Mouse (Mus musculus) testis, adult 2 months (tissue): Measurements from ENCODE around the gene Lamtor3.

Source experiments
- CTCF ChIP-seq: fragments of 200-500 bp; IDR thresholded peaks from 2 replicates; pipeline ENCODE4 v1.5.1; 2012; ENCODE audit warnings: low read depth, mild to moderate bottlenecking, inconsistent platforms, low read length, moderate library complexity; ENCODE audit not compliant: control insufficient read depth, insufficient read depth, insufficient replicate concordance
- POLR2A ChIP-seq: fragments of 200-500 bp; IDR thresholded peaks from 2 replicates; pipeline ENCODE4 v1.6.1; 2012; ENCODE audit warnings: low read depth, mild to moderate bottlenecking, inconsistent platforms, low read length, moderate library complexity; ENCODE audit not compliant: control insufficient read depth

DNA sequence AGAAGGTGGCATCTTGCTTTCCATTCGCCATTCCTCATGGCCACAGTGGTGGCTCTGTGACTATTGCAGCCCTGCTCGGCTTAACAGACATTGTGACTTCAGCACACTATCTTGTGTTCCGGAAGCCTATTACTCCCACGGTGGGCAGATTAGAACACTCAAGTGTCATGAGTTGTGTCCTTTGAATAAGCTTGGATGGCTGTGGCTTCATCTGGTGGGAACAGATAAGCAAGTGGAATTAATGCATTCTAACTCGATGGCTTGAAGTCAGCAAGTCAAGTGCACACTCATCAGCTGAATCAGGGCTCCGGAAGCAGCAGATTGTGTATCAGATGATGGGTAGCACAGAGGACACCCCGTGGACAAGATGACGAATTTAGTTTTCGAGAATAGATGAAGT lies 39.6 kb downstream of the Lamtor3 start:
- TF ChIP-seq CTCF (no peak), POLR2A (peak; percentile 42; the same call in 1 of the 2 replicates)
